Mouse (Mus musculus) embryonic facial prominence, embryonic 15.5 days (tissue): Measurements from ENCODE around the gene Tomm40l. TPM values are rescaled to one million over a fixed set of nuclear protein-coding genes. Genes with fewer than 3 reads are reported as not detected.

Experiments
- ATAC-seq: fragments of 200-750 bp; cut with Nextera tagmentation; 2 replicates; pipeline ENCODE4 v1.8.0; 2017; ENCODE audit warnings: low read depth, moderate TSS enrichment; ENCODE audit not compliant: insufficient number of reproducible peaks, low FRiP score, low TSS enrichment
- H3K27ac ChIP-seq: fragments of 300-500 bp; sonication (generic); replicated peaks from 2 replicates; pipeline ENCODE4 v1.5.1; 2015; ENCODE audit warnings: mild to moderate bottlenecking, inconsistent platforms
- H3K27me3 ChIP-seq: fragments of 300-500 bp; sonication (generic); 2 replicates; pipeline ENCODE4 v1.6.1; 2015; ENCODE audit warnings: inconsistent platforms
- H3K36me3 ChIP-seq: fragments of 300-500 bp; sonication (generic); 2 replicates; pipeline ENCODE4 v1.6.1; 2015; ENCODE audit warnings: mild to moderate bottlenecking, inconsistent platforms
- H3K4me1 ChIP-seq: fragments of 300-500 bp; sonication (generic); 2 replicates; pipeline ENCODE4 v1.6.1; 2015; ENCODE audit warnings: inconsistent platforms
- H3K4me2 ChIP-seq: fragments of 300-500 bp; sonication (generic); replicated peaks from 2 replicates; pipeline ENCODE4 v1.6.1; 2015; ENCODE audit warnings: mild to moderate bottlenecking, inconsistent platforms
- H3K4me3 ChIP-seq: fragments of 300-500 bp; sonication (generic); replicated peaks from 2 replicates; pipeline ENCODE4 v1.5.1; 2015; ENCODE audit warnings: mild to moderate bottlenecking, inconsistent platforms
- H3K9ac ChIP-seq: fragments of 300-500 bp; sonication (generic); 2 replicates; pipeline ENCODE4 v1.6.1; 2015; ENCODE audit warnings: inconsistent platforms
- H3K9me3 ChIP-seq: fragments of 300-500 bp; sonication (generic); replicated peaks from 2 replicates; pipeline ENCODE4 v1.6.1; 2016; ENCODE audit warnings: inconsistent platforms
- WGBS: fragments of 180-500 bp; shearing (Covaris S2); methylation state at CpG from one replicate; pipeline ENCODE4 v1.1.7; 2015; 5-methylcytosine and 5-hydroxymethylcytosine counted together
- polyA plus RNA-seq: library from polyadenylated mRNA; unstranded; fragments of >200 nt; fragmentation: Nextera tagmentation; extraction: Ambion mirVana; gene quantifications from 2 replicates; pipeline ENCODE4 v1.2.1, GENCODE M21; 2015

Tomm40l gene
- polyA plus RNA-seq, 1 experiment from 2014 or later, result 30.0 TPM

- 2% methylated on average over 8 of the region's 8 CpGs for WGBS
- peak overlapping the region; percentile 7; the same call in 1 of the 2 replicates for H3K9ac ChIP-seq
- peak; percentile 88 for ATAC-seq
- H3K4me3 ChIP-seq, result peak overlapping the region; percentile 25
- no peaks in the 10 kb centered on the region for H3K9me3 ChIP-seq
- H3K27me3 ChIP-seq, result no peaks in the 10 kb centered on the region
- peaks cover 17% of the 10 kb centered on the region for H3K4me1 ChIP-seq
- peak overlapping the region; percentile 46 for H3K4me2 ChIP-seq
- peaks cover 19% of the 10 kb centered on the region for H3K36me3 ChIP-seq
- H3K27ac ChIP-seq, result peak overlapping the region; percentile 91
These were observed 40.3 kb upstream of the Tomm40l start for GRCm38 (mm10) chr1:171262594-171263130.

- peaks cover 36% of the 10 kb centered on the region for H3K36me3 ChIP-seq
These were observed 38.0 kb upstream of the Tomm40l start for GRCm38 (mm10) chr1:171260316-171260715.

GRCm38 (mm10) chr1:171258921-171259320, 36.6 kb upstream of the Tomm40l start:
- no peak overlapping the region for H3K4me2 ChIP-seq

More at GRCm38 (mm10) chr1:171260316-171260715, 38.0 kb upstream of the Tomm40l start:
- ATAC-seq, result no peak
- H3K9ac ChIP-seq, result no peak overlapping the region
- no peaks in the 10 kb centered on the region for H3K9me3 ChIP-seq
- H3K4me1 ChIP-seq, result peaks cover 19% of the 10 kb centered on the region
- no peaks in the 10 kb centered on the region for H3K27me3 ChIP-seq
- 80% methylated on average over 3 of the region's 3 CpGs for WGBS
- H3K27ac ChIP-seq, result no peak overlapping the region; the same call in 1 of the 2 replicates
- H3K4me3 ChIP-seq, result no peak overlapping the region
- no peak overlapping the region for H3K4me2 ChIP-seq

DNA sequence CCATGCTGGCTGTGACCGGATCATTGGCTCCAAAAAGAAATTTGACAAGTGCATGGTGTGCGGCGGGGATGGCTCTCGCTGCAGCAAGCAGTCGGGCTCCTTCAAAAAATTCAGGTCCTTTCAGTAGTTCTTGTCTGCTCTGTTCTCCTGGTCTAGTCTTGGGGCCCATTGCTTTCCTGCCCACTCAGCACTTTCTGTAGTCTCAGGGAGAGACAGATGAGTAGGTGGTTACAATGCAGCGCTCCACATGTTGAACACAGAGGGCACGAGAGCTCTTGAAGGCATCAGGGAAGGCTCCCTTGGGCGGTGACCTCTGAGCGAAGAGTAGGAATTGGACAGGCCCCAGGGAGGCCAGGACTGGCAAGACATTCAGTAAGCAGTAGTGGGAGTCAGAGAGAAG, 35.5 kb upstream of the Tomm40l start:
- H3K9me3 ChIP-seq, result no peaks in the 10 kb centered on the region
- H3K4me3 ChIP-seq, result no peak overlapping the region
- peaks cover 25% of the 10 kb centered on the region for H3K4me1 ChIP-seq
- 89% methylated on average over 9 of the region's 9 CpGs for WGBS
- H3K9ac ChIP-seq, result no peak overlapping the region
- peaks cover 48% of the 10 kb centered on the region for H3K36me3 ChIP-seq
- H3K27me3 ChIP-seq, result no peaks in the 10 kb centered on the region
- H3K27ac ChIP-seq, result no peak overlapping the region
- H3K4me2 ChIP-seq, result no peak overlapping the region
- ATAC-seq, result no peak

More at GRCm38 (mm10) chr1:171258921-171259320, 36.6 kb upstream of the Tomm40l start:
- no peak overlapping the region for H3K4me3 ChIP-seq
- no peak overlapping the region for H3K9ac ChIP-seq
- WGBS, result 80% methylated on average over 17 of the region's 17 CpGs
- H3K27ac ChIP-seq, result no peak overlapping the region
- H3K4me1 ChIP-seq, result peaks cover 21% of the 10 kb centered on the region
- no peak for ATAC-seq
- H3K36me3 ChIP-seq, result peaks cover 46% of the 10 kb centered on the region
- H3K9me3 ChIP-seq, result no peaks in the 10 kb centered on the region
- no peaks in the 10 kb centered on the region for H3K27me3 ChIP-seq

DNA sequence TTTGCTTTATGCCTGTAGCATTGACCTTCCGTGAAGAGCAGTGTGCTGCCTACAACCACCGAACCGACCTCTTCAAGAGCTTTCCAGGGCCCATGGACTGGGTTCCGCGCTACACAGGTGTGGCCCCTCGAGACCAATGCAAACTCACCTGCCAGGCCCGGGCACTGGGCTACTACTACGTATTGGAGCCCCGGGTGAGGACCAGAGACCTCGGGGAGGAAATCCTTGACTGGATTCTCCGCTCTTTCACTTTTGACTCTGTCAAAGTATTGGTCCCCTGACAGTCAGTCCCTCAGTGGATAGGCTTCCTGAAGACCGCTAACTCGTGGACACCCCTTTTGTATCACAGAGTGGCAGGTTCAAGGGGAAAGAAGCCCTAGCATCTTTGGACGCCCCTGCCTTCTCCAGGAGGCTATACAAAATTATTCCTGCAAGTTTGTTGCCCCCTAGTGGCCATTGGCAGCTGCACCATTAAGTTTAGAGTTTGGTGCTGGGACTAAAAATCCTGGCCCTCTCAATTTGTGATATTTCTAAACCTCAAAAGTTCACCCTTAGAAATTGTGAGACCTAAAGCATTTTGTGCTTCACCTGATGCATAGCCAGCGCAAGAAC, 34.7 kb upstream of the Tomm40l start:
- ATAC-seq, result no peak

GRCm38 (mm10) chr1:171256095-171256818, 33.9 kb upstream of the Tomm40l start:
- peak overlapping the region; percentile 18; the same call in 1 of the 2 replicates for H3K9ac ChIP-seq
- H3K4me2 ChIP-seq, result no peak overlapping the region
- H3K4me1 ChIP-seq, result peaks cover 30% of the 10 kb centered on the region
- WGBS, result 86% methylated on average over 24 of the region's 24 CpGs
- H3K9me3 ChIP-seq, result no peaks in the 10 kb centered on the region
- no peaks in the 10 kb centered on the region for H3K27me3 ChIP-seq
- no peak overlapping the region for H3K27ac ChIP-seq
- H3K36me3 ChIP-seq, result peaks cover 48% of the 10 kb centered on the region
- no peak for ATAC-seq
- H3K4me3 ChIP-seq, result no peak overlapping the region

More for the DNA sequence above, 34.7 kb upstream of the Tomm40l start:
- Histone ChIP-seq H3K9ac (no peak overlapping the region), H3K27me3 (no peaks in the 10 kb centered on the region), H3K4me3 (no peak overlapping the region), H3K4me1 (peaks cover 26% of the 10 kb centered on the region), H3K36me3 (peaks cover 48% of the 10 kb centered on the region), H3K27ac (no peak overlapping the region), H3K4me2 (no peak overlapping the region), H3K9me3 (no peaks in the 10 kb centered on the region)
- 69% methylated on average over 15 of the region's 15 CpGs for whole genome bisulfite sequencing

DNA sequence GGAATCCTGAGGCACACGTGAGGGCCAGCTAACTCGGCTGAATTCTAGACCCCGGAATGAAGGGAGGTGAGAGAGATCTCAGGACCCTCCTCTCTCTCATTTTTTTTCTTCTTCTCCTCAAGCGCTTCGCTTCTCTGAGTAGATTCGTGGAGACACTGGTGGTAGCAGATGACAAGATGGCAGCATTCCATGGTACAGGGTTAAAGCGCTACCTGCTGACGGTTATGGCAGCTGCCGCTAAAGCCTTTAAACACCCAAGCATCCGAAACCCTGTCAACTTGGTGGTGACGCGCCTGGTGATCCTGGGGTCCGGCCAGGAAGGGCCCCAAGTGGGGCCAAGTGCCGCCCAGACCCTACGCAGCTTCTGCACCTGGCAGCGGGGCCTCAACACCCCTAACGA, 30.1 kb upstream of the Tomm40l start:
- 32% methylated on average over 17 of the region's 17 CpGs for WGBS
- Histone ChIP-seq H3K9ac (peak overlapping the region; percentile 21), H3K36me3 (peaks cover 26% of the 10 kb centered on the region), H3K4me2 (peak overlapping the region; percentile 74), H3K27me3 (no peaks in the 10 kb centered on the region), H3K27ac (peak overlapping the region; percentile 97), H3K9me3 (no peaks in the 10 kb centered on the region), H3K4me3 (peak overlapping the region; percentile 50), H3K4me1 (peaks cover 68% of the 10 kb centered on the region)
- ATAC-seq, result no peak

GRCm38 (mm10) chr1:171251594-171252324, 29.4 kb upstream of the Tomm40l start:
- ATAC-seq, result peak; percentile 77
- Histone ChIP-seq H3K9me3 (no peaks in the 10 kb centered on the region), H3K27ac (peak overlapping the region; percentile 97), H3K4me1 (peaks cover 70% of the 10 kb centered on the region), H3K4me2 (peak overlapping the region; percentile 74), H3K36me3 (peaks cover 25% of the 10 kb centered on the region), H3K27me3 (no peaks in the 10 kb centered on the region), H3K4me3 (peak overlapping the region; percentile 50), H3K9ac (peak overlapping the region; percentile 31)
- 3% methylated on average over 13 of the region's 13 CpGs for WGBS

DNA sequence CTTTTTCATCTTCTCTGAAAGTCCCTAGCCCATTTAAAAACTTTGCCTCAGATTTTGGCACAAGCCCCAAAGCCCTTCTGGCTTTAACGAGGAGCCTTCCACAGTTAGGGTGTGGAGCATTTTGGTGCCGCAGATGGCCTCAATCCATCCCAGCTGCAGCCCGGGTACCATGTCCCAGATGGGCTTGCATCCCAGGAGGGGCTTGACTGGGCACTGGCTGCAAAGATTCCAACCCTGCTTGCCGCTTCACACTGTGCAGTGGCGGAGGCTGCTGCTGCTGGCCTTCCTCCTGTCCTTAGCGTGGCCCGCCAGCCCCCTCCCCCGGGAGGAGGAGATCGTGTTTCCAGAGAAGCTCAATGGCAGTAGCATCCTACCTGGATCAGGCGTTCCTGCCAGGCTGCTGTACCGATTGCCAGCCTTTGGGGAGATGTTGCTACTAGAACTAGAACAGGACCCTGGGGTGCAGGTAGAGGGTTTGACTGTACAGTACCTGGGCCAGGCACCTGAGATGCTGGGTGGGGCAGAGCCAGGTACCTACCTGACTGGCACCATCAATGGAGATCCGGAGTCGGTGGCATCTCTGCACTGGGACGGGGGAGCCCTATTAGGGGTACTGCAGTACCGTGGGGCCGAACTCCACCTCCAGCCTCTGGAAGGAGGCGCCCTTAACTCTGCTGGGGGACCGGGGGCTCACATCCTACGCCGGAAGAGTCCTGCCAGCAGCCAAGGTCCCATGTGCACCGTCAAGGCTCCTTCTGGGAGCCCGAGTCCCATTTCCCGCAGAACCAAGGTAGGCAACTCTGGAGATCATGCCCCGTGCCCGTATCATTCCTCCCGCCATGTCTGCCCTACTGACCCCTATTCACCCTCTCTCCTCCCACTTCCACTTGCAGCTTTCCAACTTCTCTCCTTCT, 28.6 kb upstream of the Tomm40l start, which contains the start of gene Ndufs2:
Gene Ndufs2 (minus strand): TSS at position 709 of the 914 bp plus-strand sequence.
- Histone ChIP-seq H3K9ac (peak within 1 kb of the TSS; percentile 31), H3K36me3 (peaks cover 17% of the 10 kb centered on the region), H3K4me1 (peaks cover 73% of the 10 kb centered on the region), H3K27me3 (no peaks in the 10 kb centered on the region), H3K4me3 (peak within 1 kb of the TSS; percentile 50), H3K9me3 (no peaks in the 10 kb centered on the region), H3K4me2 (peak within 1 kb of the TSS; percentile 74), H3K27ac (peak within 1 kb of the TSS; percentile 97)
- WGBS, result 8% methylated on average over 26 of the region's 26 CpGs
- ATAC-seq, result 0 out of 2 replicates have a peak, but pooled peaks have one; percentile 13

DNA sequence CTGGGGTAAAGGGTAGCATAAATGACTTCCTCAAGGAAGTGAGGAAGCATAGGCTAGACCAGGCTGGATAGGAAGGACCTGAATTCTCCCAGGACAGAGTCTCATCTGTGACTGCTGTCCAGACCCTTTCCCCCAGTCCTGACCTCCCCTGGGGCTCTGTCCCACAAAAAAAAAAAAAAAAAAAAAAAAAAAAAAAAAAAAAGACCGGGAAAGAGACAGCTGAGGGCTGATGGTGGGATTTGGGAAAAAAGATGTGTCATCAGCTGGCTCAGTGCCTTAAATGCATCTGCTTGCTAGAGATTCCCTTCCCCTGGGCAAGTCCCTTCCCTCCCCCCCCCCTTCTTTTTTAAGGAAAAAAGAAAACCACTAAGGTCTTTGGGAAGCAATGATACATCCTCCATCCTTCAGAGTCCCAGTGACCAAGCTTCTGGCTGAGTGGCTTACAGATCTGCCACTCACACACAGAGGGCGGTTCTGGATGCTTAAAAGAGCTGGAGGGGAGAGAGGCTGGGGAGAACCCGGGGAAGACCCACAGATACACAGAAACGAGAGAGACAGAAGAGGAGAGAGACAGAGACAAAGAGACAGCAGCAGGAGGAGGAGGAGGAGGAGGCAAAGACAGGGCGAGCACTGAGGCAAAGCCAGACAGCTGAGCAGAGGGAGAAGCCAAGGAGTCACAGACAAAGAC, 27.7 kb upstream of the Tomm40l start, which contains the start of gene Adamts4:
Gene Adamts4 (plus strand): TSS at position 509 of the 688 bp plus-strand sequence.
- peak within 1 kb of the TSS; percentile 74 for H3K4me2 ChIP-seq
- H3K4me3 ChIP-seq, result peak within 1 kb of the TSS; percentile 50
- H3K27ac ChIP-seq, result peak within 1 kb of the TSS; percentile 97
- H3K9ac ChIP-seq, result peak within 1 kb of the TSS; percentile 31
- ATAC-seq, result no peak
- H3K27me3 ChIP-seq, result no peaks in the 10 kb centered on the region
- H3K4me1 ChIP-seq, result peaks cover 79% of the 10 kb centered on the region
- H3K36me3 ChIP-seq, result peaks cover 16% of the 10 kb centered on the region
- no peaks in the 10 kb centered on the region for H3K9me3 ChIP-seq
- 11% methylated on average over 5 of the region's 5 CpGs for WGBS
